Mouse (Mus musculus): ENCODE measurements around the gene Dera. TPM values are rescaled to one million over a fixed set of nuclear protein-coding genes. Genes with fewer than 3 reads are reported as not detected.

Dera gene
- 3.4 and 4.8 TPM in 2 replicates for polyA plus RNA-seq (2012; rRNA removed)

GRCm38 (mm10) chr6:137754056-137754856 is at the start of gene Dera:
Dera (plus strand) TSS chr6:137754546.

DNA sequence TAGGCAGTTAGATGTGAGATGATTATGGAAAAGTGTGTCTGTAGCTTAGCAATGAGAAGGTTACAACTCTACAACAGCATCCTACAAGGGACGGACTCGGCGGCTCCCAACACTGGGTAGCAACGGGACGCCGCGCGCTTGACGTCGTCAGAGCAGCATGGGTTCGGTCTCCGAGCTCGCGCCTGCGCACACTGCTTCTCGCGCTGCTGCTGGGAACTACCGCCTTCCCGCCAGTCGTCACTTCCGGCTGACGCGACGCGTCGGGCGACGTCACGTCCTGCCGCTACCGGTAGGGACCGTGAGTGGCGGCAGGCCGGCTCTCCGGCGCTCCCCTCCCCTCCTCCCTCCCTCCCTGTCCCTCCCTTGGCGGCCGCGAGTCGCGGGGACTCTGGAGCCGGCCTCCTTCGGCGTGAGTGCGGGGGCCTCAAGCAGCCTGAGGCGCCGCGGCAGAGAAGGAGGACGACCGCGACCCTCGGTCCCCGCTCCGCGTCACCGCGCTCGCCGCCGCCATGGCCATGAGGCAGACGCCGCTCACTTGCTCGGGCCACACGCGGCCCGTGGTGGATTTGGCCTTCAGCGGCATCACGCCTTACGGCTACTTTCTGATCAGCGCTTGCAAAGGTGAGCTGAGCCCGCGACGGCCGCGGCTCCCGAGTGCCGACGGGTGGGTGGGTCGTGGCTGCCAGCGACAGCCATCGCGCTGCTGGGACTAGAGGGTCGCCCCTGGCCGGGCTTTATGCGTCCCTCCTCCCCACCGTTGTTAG is 19.3 kb upstream of the Dera start, which contains the start of gene Strap:
Strap (plus strand) TSS at position 233 of the 764 bp plus-strand sequence.

Other genes starting within 250 kb of the Dera start
- 13.9 and 14.4 TPM in 2 replicates for gene Eps8, start 99.7 kb upstream of the Dera start, polyA plus RNA-seq (2012; rRNA removed)
- 82.2 and 86.4 TPM in 2 replicates for gene Strap, start 19.5 kb upstream of the Dera start, polyA plus RNA-seq (2012; rRNA removed)